Mouse (Mus musculus): ENCODE measurements around the gene Pnkd.
A peak's percentile ranks its signal among the peaks of the same experiment; 100 is the strongest.
"Not testable (repeated sequence)": the region's sequence is repeated elsewhere in the genome, so short reads cannot be mapped to it uniquely, and the experiment has no call there.

Pnkd gene

GRCm38 (mm10) chr1:74278988-74279387 is 5.7 kb upstream of the Pnkd start:
- DNase-seq (ENCODE audit: inconsistent ontology term), result no peak

- no peak for DNase-seq (ENCODE audit: inconsistent ontology term)
Observed at GRCm38 (mm10) chr1:74280591-74281325, 4.0 kb upstream of the Pnkd start.

GRCm38 (mm10) chr1:74281372-74281771 is 3.4 kb upstream of the Pnkd start:
- no peak for DNase-seq (ENCODE audit: inconsistent ontology term)

GRCm38 (mm10) chr1:74281886-74282285 is 2.8 kb upstream of the Pnkd start:
- DNase-seq (ENCODE audit: inconsistent ontology term), result no peak

- no peak for DNase-seq (ENCODE audit: inconsistent ontology term)
Observed at GRCm38 (mm10) chr1:74282896-74283625, 1.7 kb upstream of the Pnkd start.

- peak; percentile 80 for DNase-seq (ENCODE audit: inconsistent ontology term)
Observed at GRCm38 (mm10) chr1:74283686-74284463, 855 bp upstream of the Pnkd start.

GRCm38 (mm10) chr1:74285212-74286010 is 681 bp downstream of the Pnkd start:
- no peak for DNase-seq (ENCODE audit: inconsistent ontology term)

- not testable (repeated sequence) for DNase-seq (ENCODE audit: inconsistent ontology term)
Observed at GRCm38 (mm10) chr1:74286869-74287607, 2.3 kb downstream of the Pnkd start.

GRCm38 (mm10) chr1:74288327-74288726 is 3.6 kb downstream of the Pnkd start:
- no peak for DNase-seq (ENCODE audit: inconsistent ontology term)

- no peak for DNase-seq (ENCODE audit: inconsistent ontology term)
Observed at GRCm38 (mm10) chr1:74289248-74289647, 4.5 kb downstream of the Pnkd start.

GRCm38 (mm10) chr1:74289740-74290139 is 5.0 kb downstream of the Pnkd start:
- no peak for DNase-seq (ENCODE audit: inconsistent ontology term)

GRCm38 (mm10) chr1:74290141-74290540 is 5.4 kb downstream of the Pnkd start:
- no peak for DNase-seq (ENCODE audit: inconsistent ontology term)

GRCm38 (mm10) chr1:74292331-74293020 is 7.7 kb downstream of the Pnkd start:
- no peak for DNase-seq (ENCODE audit: inconsistent ontology term)

- no peak for DNase-seq (ENCODE audit: inconsistent ontology term)
Observed at GRCm38 (mm10) chr1:74293306-74293960, 8.7 kb downstream of the Pnkd start.

- peak; percentile 51 for DNase-seq (ENCODE audit: inconsistent ontology term)
Observed at GRCm38 (mm10) chr1:74294090-74294643, 9.4 kb downstream of the Pnkd start.

GRCm38 (mm10) chr1:74294733-74295455 is 10.2 kb downstream of the Pnkd start:
- DNase-seq (ENCODE audit: inconsistent ontology term), result no peak

- peak; percentile 98 for DNase-seq (ENCODE audit: inconsistent ontology term)
Observed at GRCm38 (mm10) chr1:74295456-74296171, 10.9 kb downstream of the Pnkd start.

- no peak for DNase-seq (ENCODE audit: inconsistent ontology term)
Observed at GRCm38 (mm10) chr1:74296477-74296876, 11.7 kb downstream of the Pnkd start.
